Mouse (Mus musculus) spleen, adult 18-20 months (tissue): ENCODE measurements at regions not wholly inside any gene's neighbourhood (a gene's known extent, or its start where the extent isn't known, plus 50 kb on each side); places are given as distances from the start of the nearest gene placed in this dataset.
"Not testable (repeated sequence)": the region's sequence is repeated elsewhere in the genome, so short reads cannot be mapped to it uniquely, and the experiment has no call there.

Source experiments
- DNase-seq, 2 experiments: peaks; one replicate each; pipeline ENCODE4 v3.0.0; 2022; ENCODE audit warnings: mixed read lengths in 2 of 2

GRCm38 (mm10) chr3:69669541-69669940, 52.2 kb upstream of the Nmd3 start:
- DNase-seq: no peak

GRCm38 (mm10) chr3:69667820-69668219, 54.0 kb upstream of the Nmd3 start:
- no peak for DNase-seq

- no peak for DNase-seq
Measured at GRCm38 (mm10) chr3:69667359-69667758, 54.4 kb upstream of the Nmd3 start.

- DNase-seq: no peak
Measured at GRCm38 (mm10) chr3:69664277-69664676, 57.5 kb upstream of the Nmd3 start.

GRCm38 (mm10) chr3:69658185-69658584, 59.4 kb upstream of the B3galnt1 start:
- no peak for DNase-seq

- no peak for DNase-seq
Measured at GRCm38 (mm10) chr3:69657570-69657969, 58.8 kb upstream of the B3galnt1 start.

GRCm38 (mm10) chr3:69655651-69656050, 56.9 kb upstream of the B3galnt1 start:
- DNase-seq: not testable (repeated sequence)

GRCm38 (mm10) chr3:69655001-69655400, 56.2 kb upstream of the B3galnt1 start:
- DNase-seq: peak in 1 of 2 experiments; percentile 27

- DNase-seq: not testable (repeated sequence)
Measured at GRCm38 (mm10) chr3:69653361-69653760, 54.6 kb upstream of the B3galnt1 start.

GRCm38 (mm10) chr3:69649561-69649960, 50.8 kb upstream of the B3galnt1 start:
- no peak for DNase-seq
